Mouse (Mus musculus) B cell, adult 2 months (primary cell): ENCODE results near the gene Rad51b.

Experiments
- DNase-seq, 2 experiments: peaks; one replicate each; pipeline ENCODE4 v3.0.0; 2022

Rad51b gene

GRCm38 (mm10) chr12:79297121-79297576 lies at the start of gene Rad51b:
Gene Rad51b, plus strand, starts transcription at chr12:79297282.
- peak; percentile 65 to 72 for DNase-seq

DNA sequence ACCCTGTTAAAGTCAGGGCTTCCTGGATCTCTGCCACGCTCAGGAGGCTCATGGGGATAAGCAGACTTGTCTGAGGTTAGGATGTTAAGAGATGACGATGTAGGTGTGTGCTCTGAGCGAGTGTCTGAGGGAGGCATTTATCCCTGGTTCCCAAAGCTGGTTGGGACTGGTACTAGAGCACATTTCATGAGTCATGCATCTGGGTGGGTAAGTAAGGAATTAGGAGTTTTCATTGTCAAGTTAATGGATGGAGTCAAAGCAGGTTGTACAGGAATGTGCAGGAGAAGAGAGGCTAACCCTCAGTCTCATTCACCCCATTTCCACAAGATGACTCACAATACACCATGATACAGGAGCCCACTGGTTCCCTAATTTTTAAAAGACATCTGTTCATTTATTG lies 49.0 kb upstream of the Rad51b start:
- no peak for DNase-seq

DNA sequence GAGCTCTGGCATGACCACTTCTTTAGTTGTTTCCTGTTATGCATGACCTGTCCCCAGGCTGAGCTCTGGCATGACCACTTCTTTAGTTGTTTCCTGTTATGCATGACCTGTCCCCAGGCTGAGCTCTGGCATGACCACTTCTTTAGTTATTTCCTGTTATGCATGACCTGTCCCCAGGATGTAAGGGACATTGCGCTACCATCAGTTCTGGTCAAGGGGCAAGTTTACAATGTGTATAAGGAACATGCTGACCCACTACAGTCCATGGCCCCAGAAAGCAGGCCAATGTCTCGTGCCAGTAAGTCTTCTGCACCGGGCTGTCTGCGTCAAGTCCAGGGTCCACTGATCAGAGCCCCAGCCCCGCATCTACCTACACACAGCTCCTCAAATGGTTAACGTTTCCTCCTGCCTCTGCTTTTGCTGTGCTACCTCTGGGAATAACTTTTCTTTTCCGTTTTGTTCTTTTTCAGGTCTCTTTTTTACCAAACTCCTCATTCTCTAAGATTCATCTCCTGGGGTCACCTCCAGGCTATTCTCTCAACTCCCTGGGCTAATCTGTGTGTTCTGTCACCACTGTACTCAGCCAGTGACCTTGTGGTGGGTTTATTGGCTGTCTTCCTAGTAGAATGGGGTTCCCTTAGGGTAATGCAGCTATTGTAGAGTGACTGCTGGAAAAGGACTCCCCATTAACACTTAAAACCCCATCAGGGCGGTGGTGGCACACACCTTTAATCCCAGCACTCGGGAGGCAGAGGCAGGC lies 43.6 kb upstream of the Rad51b start:
- peak in 1 of 2 experiments; percentile 8 for DNase-seq

DNA sequence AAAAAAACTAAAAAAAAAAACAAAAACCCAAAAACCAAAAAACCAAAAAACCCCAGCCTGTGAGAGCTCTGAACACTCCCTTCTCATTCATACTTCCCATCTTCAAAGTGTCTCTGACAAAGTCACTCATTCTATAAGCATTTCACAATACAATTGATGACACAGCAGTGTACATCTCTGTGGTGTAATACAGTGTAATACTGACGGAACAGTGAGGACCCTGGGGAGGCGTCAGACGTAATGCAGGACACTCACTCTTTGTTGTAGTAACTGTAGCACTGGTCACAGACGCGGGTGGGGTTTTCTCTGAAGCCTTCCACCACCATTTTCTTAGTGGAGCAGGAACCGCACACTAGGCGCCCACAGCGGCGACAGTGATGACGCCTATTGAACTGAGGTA lies 42.1 kb upstream of the Rad51b start:
- DNase-seq: no peak

- DNase-seq: no peak
Observed at GRCm38 (mm10) chr12:79260154-79260553, 36.9 kb upstream of the Rad51b start.

- DNase-seq: peak; percentile 47 to 58
Observed at GRCm38 (mm10) chr12:79261035-79261434, 36.0 kb upstream of the Rad51b start.

GRCm38 (mm10) chr12:79272604-79273003 lies 24.5 kb upstream of the Rad51b start:
- no peak for DNase-seq

GRCm38 (mm10) chr12:79279513-79280115 lies 17.5 kb upstream of the Rad51b start:
- DNase-seq: no peak

- DNase-seq: no peak
Observed at GRCm38 (mm10) chr12:79282595-79282994, 14.5 kb upstream of the Rad51b start.

DNA sequence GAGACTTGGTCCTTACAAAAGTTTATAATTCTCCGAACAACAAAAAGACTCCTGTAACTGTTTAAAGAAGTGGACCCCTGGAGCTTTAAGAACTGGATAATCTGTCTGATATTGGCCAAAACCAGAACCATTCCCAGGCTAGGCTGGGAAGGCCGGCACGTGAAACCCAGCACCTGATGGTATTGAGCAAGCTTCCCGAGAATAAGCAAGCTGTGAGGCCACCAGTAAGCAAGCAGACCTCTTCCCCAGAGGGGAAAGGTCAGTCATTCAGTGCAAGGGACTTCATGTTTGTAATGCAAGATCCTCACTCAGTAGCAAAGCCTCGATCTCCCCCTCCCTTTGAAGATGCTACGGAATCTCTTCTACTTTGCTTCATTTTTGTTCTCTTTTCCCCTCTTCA lies 4.2 kb upstream of the Rad51b start:
- no peak for DNase-seq

DNA sequence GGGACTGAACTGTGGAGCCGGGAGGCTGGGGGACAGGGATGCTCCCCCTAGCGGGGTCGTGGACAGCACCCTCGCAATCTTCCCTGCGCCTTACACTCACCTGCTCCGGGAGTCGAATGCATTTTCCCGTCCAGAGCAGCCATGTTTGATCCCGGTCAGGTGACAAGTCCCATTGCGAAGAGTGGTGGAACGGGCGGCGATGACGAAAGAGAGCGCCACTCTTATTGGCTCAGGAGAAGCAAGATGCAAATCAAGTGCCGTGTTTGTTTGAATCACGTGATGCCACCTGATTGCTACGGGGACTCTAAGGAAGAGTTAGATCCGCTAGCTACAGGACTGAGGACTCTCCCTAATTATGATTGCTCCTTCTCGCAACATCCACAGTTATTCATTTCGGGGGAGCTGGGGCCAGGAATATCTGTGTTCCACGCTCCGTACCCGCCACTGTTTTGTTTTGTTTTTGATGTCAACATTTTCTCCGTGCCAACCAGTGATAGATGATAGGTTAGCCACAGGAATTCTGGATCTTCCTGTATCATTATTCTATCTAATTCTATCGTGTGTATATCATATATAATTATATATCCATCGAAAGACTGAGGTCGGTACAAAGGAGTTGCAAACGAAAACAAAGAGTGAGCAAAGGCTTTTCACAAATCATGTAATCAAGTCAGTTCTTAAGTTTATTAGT lies 811 bp upstream of the Rad51b start, which contains the start of gene Zfyve26:
Zfyve26 (minus strand) TSS at position 179 of the 691 bp plus-strand sequence.
- DNase-seq: peak; percentile 86 to 89

GRCm38 (mm10) chr12:79297884-79298636 lies 978 bp downstream of the Rad51b start:
- no peak for DNase-seq

DNA sequence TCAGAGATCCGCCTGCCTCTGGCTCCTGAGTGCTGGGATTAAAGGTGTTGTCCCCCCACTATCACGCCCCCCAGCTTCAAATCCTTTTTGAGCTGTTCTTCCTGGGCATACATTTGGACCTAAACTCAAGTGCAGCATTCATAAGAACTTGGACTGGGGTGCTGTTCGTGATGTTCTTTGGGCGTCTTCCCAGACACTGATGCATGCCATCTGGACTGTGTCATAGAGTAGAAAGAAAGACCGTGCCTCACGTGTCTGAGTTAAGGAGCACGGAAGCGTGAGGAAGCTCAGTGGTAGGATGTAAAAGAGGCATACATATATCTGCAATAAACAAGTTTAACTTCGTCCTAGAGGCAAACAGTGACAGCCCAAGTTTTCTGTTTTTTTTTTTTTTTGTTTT lies 4.7 kb downstream of the Rad51b start:
- DNase-seq: no peak

- DNase-seq: no peak
Observed at GRCm38 (mm10) chr12:79305131-79305530, 8.0 kb downstream of the Rad51b start.

DNA sequence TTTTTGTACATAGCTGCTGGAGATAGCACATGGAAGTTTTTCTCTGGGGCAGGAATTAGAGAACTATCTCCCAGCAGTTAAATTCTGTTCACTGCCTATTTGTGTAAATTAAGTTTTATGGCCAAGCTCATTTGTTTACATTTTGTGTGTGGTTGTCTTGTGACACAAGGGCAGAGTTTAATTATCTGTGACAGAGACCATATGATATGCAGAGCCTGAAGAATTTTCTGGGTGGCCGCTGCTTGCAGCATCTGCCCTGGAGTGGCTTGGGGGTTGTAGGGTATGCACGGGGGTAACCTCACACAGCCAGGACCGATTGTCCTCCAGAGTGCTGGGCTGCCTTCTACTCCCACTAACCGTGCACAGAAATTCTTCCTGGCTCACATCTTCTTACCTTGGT lies 8.9 kb downstream of the Rad51b start:
- no peak for DNase-seq

DNA sequence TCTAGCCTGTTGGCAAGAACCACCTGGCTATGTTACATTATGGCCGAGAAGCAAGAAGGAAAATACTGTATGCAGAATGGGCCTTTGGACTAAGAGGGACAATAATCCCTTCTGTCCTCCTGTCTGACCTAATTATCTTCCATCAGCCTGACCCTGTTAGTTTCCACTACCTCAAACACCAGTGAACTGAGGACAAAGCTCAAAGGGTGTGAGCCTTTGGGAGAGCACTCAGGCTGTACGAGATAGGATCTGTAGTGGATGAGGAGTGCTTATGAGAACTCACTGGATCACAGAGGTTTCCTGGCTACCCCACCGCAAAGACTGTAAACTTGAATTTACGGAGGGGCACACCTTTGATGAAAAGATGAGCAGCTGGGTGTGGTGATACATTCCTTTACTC lies 16.6 kb downstream of the Rad51b start:
- no peak for DNase-seq

GRCm38 (mm10) chr12:79317339-79317738 lies 20.3 kb downstream of the Rad51b start:
- no peak for DNase-seq

GRCm38 (mm10) chr12:79320895-79321294 lies 23.8 kb downstream of the Rad51b start:
- DNase-seq: peak; percentile 45

DNA sequence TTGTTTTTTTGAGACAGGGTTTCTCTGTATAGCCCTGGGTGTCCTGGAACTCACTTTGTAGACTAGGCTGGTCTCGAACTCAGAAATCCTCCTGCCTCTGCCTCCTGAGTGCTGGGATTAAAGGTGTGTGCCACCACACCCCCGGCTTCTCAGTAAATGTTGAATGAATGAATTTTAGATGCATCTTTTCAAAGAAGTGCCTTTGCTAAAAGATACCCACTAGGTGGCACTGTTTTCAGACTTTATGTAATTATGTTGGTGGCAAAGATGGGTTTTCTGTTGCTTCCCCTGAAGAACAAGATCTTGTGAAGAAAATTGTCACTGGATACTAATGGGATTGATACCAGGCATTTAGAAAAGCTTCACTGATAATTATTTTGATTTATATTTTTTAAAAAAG lies 25.5 kb downstream of the Rad51b start:
- peak; percentile 2 to 17 for DNase-seq

- DNase-seq: no peak
Observed at GRCm38 (mm10) chr12:79326236-79326635, 29.2 kb downstream of the Rad51b start.

DNA sequence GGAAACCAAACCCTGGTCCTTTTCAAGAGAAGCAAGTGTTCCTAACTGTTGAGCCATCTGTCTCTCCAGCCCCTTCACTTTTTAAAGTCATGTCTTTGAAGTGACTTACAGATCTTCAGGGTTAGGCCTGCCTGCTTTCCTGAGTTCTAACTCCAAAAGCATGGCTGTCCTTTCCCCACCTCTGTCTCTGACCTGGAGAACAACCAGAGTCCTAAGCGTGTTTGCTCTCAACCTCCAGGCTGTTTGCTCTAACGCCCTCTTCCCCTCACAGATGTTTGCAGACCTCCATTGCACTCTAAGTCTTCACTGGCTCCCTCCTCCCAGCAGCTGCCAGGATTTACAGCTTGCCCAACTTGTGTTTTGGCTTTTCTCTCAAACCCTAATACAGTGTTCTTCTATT lies 29.7 kb downstream of the Rad51b start:
- no peak for DNase-seq

GRCm38 (mm10) chr12:79327868-79328267 lies 30.8 kb downstream of the Rad51b start:
- DNase-seq: no peak

- no peak for DNase-seq
Observed at GRCm38 (mm10) chr12:79330571-79330970, 33.5 kb downstream of the Rad51b start.
